Mouse (Mus musculus) hindbrain, embryonic 11.5 days (tissue): ENCODE measurements around the gene Ltb. TPM values are rescaled to one million over a fixed set of nuclear protein-coding genes. Genes with fewer than 3 reads are reported as not detected.

ENCODE experiments used
- ATAC-seq: fragments of 200-750 bp; cut with Nextera tagmentation; 2 replicates; pipeline ENCODE4 v1.8.0; 2017; ENCODE audit warnings: mild to moderate bottlenecking, moderate TSS enrichment, moderate library complexity; ENCODE audit not compliant: low FRiP score
- DNase-seq: peaks from one replicate; pipeline ENCODE4 v3.0.0-alpha.2; 2015; ENCODE audit warnings: low spot score
- H3K27ac ChIP-seq: fragments of 300-500 bp; sonication (generic); 2 replicates; pipeline ENCODE4 v1.5.1; 2014; ENCODE audit warnings: mild to moderate bottlenecking, low read depth, low read length
- H3K27me3 ChIP-seq: fragments of 300-500 bp; sonication (generic); 2 replicates; pipeline ENCODE4 v1.6.1; 2014; ENCODE audit warnings: mild to moderate bottlenecking, low read length, moderate library complexity, mixed read lengths; ENCODE audit not compliant: control insufficient read depth, insufficient read depth
- H3K36me3 ChIP-seq: fragments of 300-500 bp; sonication (generic); 2 replicates; pipeline ENCODE4 v1.6.1; 2014; ENCODE audit warnings: mild to moderate bottlenecking, low read length, moderate library complexity, mixed read lengths; ENCODE audit not compliant: control insufficient read depth, insufficient read depth
- H3K4me1 ChIP-seq: fragments of 300-500 bp; sonication (generic); replicated peaks from 2 replicates; pipeline ENCODE4 v1.6.1; 2014; ENCODE audit warnings: low read length, mixed read lengths; ENCODE audit not compliant: control insufficient read depth, insufficient read depth
- H3K4me2 ChIP-seq: fragments of 300-500 bp; sonication (generic); replicated peaks from 2 replicates; pipeline ENCODE4 v1.6.1; 2014; ENCODE audit warnings: mild to moderate bottlenecking, low read depth, low read length
- H3K4me3 ChIP-seq: fragments of 300-500 bp; sonication (generic); 2 replicates; pipeline ENCODE4 v1.5.1; 2014; ENCODE audit warnings: low read depth, low read length
- H3K9ac ChIP-seq: fragments of 300-500 bp; sonication (generic); 2 replicates; pipeline ENCODE4 v1.6.1; 2014; ENCODE audit warnings: low read depth, low read length
- H3K9me3 ChIP-seq: fragments of 300-500 bp; sonication (generic); 2 replicates; pipeline ENCODE4 v1.6.1; 2016; ENCODE audit warnings: low read length; ENCODE audit not compliant: control insufficient read depth
- WGBS: fragments of 180-500 bp; shearing (Covaris S2); extraction: QIAGEN DNeasy Blood & Tissue Kit; methylation state at CpG from one replicate; pipeline ENCODE4 v1.1.7; 2014; 5-methylcytosine and 5-hydroxymethylcytosine counted together
- polyA plus RNA-seq: library from polyadenylated mRNA; unstranded; fragments of >200 nt; fragmentation: Nextera tagmentation; extraction: Ambion mirVana; gene quantifications from 2 replicates; pipeline ENCODE4 v1.2.1, GENCODE M21; 2014

Ltb gene
- polyA plus RNA-seq, 1 experiment from 2014 or later, result 0.32 TPM

GRCm38 (mm10) chr17:35185639-35186611 lies 8.3 kb upstream of the Ltb start:
- WGBS, result 2% methylated on average over 17 of the region's 18 CpGs
- peak; percentile 45; the same call in 1 of the 2 replicates for ATAC-seq
- Histone ChIP-seq H3K4me3 (peak overlapping the region; percentile 25), H3K9ac (peak overlapping the region; percentile 21), H3K4me1 (no peaks in the 10 kb centered on the region), H3K4me2 (peak overlapping the region; percentile 28), H3K27me3 (no peaks in the 10 kb centered on the region), H3K9me3 (no peaks in the 10 kb centered on the region), H3K36me3 (no peaks in the 10 kb centered on the region), H3K27ac (0 out of 2 replicates have a peak overlapping the region, but pooled peaks have one; percentile 36)
- peak; percentile 83 for DNase-seq

- H3K4me3 ChIP-seq, result peak overlapping the region; percentile 25; the same call in 1 of the 2 replicates
These were observed 7.6 kb upstream of the Ltb start for GRCm38 (mm10) chr17:35186681-35187080.

GRCm38 (mm10) chr17:35187345-35187744 lies 6.9 kb upstream of the Ltb start:
- ATAC-seq, result no peak
- WGBS, result 81% methylated on average over 4 of the region's 4 CpGs
- no peak overlapping the region for H3K4me2 ChIP-seq
- no peaks in the 10 kb centered on the region for H3K4me1 ChIP-seq
- H3K36me3 ChIP-seq, result no peaks in the 10 kb centered on the region
- no peak overlapping the region for H3K27ac ChIP-seq
- no peaks in the 10 kb centered on the region for H3K9me3 ChIP-seq
- no peak for DNase-seq
- no peak overlapping the region for H3K4me3 ChIP-seq
- no peaks in the 10 kb centered on the region for H3K27me3 ChIP-seq
- no peak overlapping the region for H3K9ac ChIP-seq

More at GRCm38 (mm10) chr17:35186681-35187080, 7.6 kb upstream of the Ltb start:
- H3K4me2 ChIP-seq, result peak overlapping the region; percentile 28
- 0% methylated on average over 4 of the region's 4 CpGs for WGBS
- H3K9me3 ChIP-seq, result no peaks in the 10 kb centered on the region
- DNase-seq (peak; percentile 44), ATAC-seq (no peak)
- no peak overlapping the region for H3K27ac ChIP-seq
- H3K4me1 ChIP-seq, result no peaks in the 10 kb centered on the region
- no peaks in the 10 kb centered on the region for H3K36me3 ChIP-seq
- 0 out of 2 replicates have a peak overlapping the region, but pooled peaks have one; percentile 19 for H3K9ac ChIP-seq
- no peaks in the 10 kb centered on the region for H3K27me3 ChIP-seq

- 77% methylated on average over 7 of the region's 7 CpGs for whole genome bisulfite sequencing
- Histone ChIP-seq H3K9me3 (no peaks in the 10 kb centered on the region), H3K27me3 (no peaks in the 10 kb centered on the region), H3K9ac (no peak within 1 kb of the TSS), H3K4me2 (no peak within 1 kb of the TSS), H3K4me1 (no peaks in the 10 kb centered on the region), H3K4me3 (no peak within 1 kb of the TSS), H3K36me3 (no peaks in the 10 kb centered on the region), H3K27ac (no peak within 1 kb of the TSS)
- DNase-seq, result no peak
- ATAC-seq, result no peak
These were observed 6.2 kb upstream of the Ltb start, which contains the start of gene Lst1 for GRCm38 (mm10) chr17:35187959-35188610. Gene Lst1 (minus strand): TSS chr17:35188439.

GRCm38 (mm10) chr17:35189186-35189585 lies 5.1 kb upstream of the Ltb start:
- Histone ChIP-seq H3K4me2 (no peak overlapping the region), H3K4me1 (no peaks in the 10 kb centered on the region), H3K4me3 (no peak overlapping the region), H3K27me3 (peaks cover 2% of the 10 kb centered on the region), H3K27ac (no peak overlapping the region), H3K36me3 (no peaks in the 10 kb centered on the region), H3K9me3 (no peaks in the 10 kb centered on the region), H3K9ac (no peak overlapping the region)
- ATAC-seq (no peak), DNase-seq (no peak)
- WGBS, result 75% methylated on average over 1 of the region's 1 CpGs

DNA sequence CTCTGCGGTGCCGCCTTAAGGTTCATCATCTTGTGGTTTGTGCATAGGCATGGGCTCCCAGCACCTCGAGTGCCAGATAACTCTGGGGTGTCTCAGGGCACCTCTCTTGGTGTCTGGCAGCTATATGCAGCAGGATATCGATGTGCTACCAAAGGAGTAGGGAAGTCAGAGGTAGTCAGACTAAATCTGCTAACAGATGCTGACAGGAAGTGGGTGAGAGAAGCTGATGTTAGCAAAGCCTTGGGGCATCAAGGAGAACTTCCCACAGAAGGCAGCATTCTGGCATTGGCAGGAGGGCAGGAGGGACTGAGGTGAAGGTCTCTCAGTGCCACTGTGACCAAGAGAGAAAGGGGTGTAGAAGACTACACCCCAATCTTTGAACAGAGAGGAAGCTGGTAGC lies 4.1 kb upstream of the Ltb start:
- ATAC-seq, result no peak

GRCm38 (mm10) chr17:35191723-35192122 lies 2.5 kb upstream of the Ltb start:
- no peak for DNase-seq
- no peak overlapping the region for H3K27ac ChIP-seq
- no peak for ATAC-seq
- no peak overlapping the region for H3K4me2 ChIP-seq
- no peaks in the 10 kb centered on the region for H3K9me3 ChIP-seq
- peaks cover 2% of the 10 kb centered on the region; the same call in 1 of the 2 replicates for H3K4me1 ChIP-seq
- no peaks in the 10 kb centered on the region for H3K36me3 ChIP-seq
- no peak overlapping the region for H3K4me3 ChIP-seq
- 64% methylated on average over 2 of the region's 2 CpGs for WGBS
- H3K9ac ChIP-seq, result no peak overlapping the region
- H3K27me3 ChIP-seq, result peaks cover 24% of the 10 kb centered on the region

More for the DNA sequence above, 4.1 kb upstream of the Ltb start:
- Histone ChIP-seq H3K27me3 (peaks cover 9% of the 10 kb centered on the region), H3K4me1 (no peaks in the 10 kb centered on the region), H3K36me3 (no peaks in the 10 kb centered on the region), H3K4me2 (no peak overlapping the region), H3K4me3 (no peak overlapping the region), H3K9me3 (no peaks in the 10 kb centered on the region), H3K27ac (no peak overlapping the region), H3K9ac (no peak overlapping the region)
- no peak for DNase-seq
- WGBS, result 68% methylated on average over 4 of the region's 4 CpGs

GRCm38 (mm10) chr17:35192924-35193323 lies 1.3 kb upstream of the Ltb start:
- Histone ChIP-seq H3K27ac (no peak overlapping the region), H3K36me3 (no peaks in the 10 kb centered on the region), H3K4me2 (no peak overlapping the region), H3K4me3 (no peak overlapping the region), H3K27me3 (peaks cover 24% of the 10 kb centered on the region), H3K9ac (no peak overlapping the region), H3K9me3 (no peaks in the 10 kb centered on the region), H3K4me1 (peaks cover 2% of the 10 kb centered on the region; the same call in 1 of the 2 replicates)
- 85% methylated on average over 5 of the region's 5 CpGs for WGBS
- DNase-seq, result no peak
- no peak for ATAC-seq
